Mouse (Mus musculus) heart, embryonic 10.5 days (tissue): ENCODE data around the gene Epb41l1. TPM values are rescaled to one million over a fixed set of nuclear protein-coding genes. Genes with fewer than 3 reads are reported as not detected.
A peak's percentile ranks its signal among the peaks of the same experiment; 100 is the strongest.

Experiments used
- DNase-seq: peaks from one replicate; pipeline ENCODE4 v3.0.0-alpha.2; 2017; ENCODE audit warnings: low spot score
- H3K27ac ChIP-seq: fragments of 300-500 bp; sonication (generic); 2 replicates; pipeline ENCODE4 v1.5.1; 2016; ENCODE audit warnings: mild to moderate bottlenecking
- H3K27me3 ChIP-seq: fragments of 300-500 bp; sonication (generic); 2 replicates; pipeline ENCODE4 v1.6.1; 2016; ENCODE audit warnings: mild to moderate bottlenecking; ENCODE audit not compliant: poor library complexity, insufficient read depth, severe bottlenecking
- H3K36me3 ChIP-seq: fragments of 300-500 bp; sonication (generic); 2 replicates; pipeline ENCODE4 v1.6.1; 2016; ENCODE audit warnings: mild to moderate bottlenecking, moderate library complexity
- H3K4me1 ChIP-seq: fragments of 300-500 bp; sonication (generic); 2 replicates; pipeline ENCODE4 v1.6.1; 2016; ENCODE audit warnings: mild to moderate bottlenecking
- H3K4me3 ChIP-seq: fragments of 300-500 bp; sonication (generic); 2 replicates; pipeline ENCODE4 v1.5.1; 2016; ENCODE audit warnings: mild to moderate bottlenecking, moderate library complexity
- H3K9me3 ChIP-seq: fragments of 300-500 bp; sonication (generic); 2 replicates; pipeline ENCODE4 v1.6.1; 2016; ENCODE audit warnings: mild to moderate bottlenecking, moderate library complexity
- WGBS: fragments of 180-500 bp; shearing (Covaris S2); methylation state at CpG from one replicate; pipeline ENCODE4 v1.1.7; 2016; 5-methylcytosine and 5-hydroxymethylcytosine counted together
- polyA plus RNA-seq: library from polyadenylated mRNA; unstranded; fragments of >200 nt; fragmentation: Nextera tagmentation; extraction: Ambion mirVana; gene quantifications from 2 replicates; pipeline ENCODE4 v1.2.1, GENCODE M21; 2016

Gene Epb41l1
- polyA plus RNA-seq, 1 experiment from 2014 or later: 1.5 TPM

GRCm38 (mm10) chr2:156542410-156542809, 121.7 kb downstream of the Epb41l1 start:
- DNase-seq: no peak
- peaks cover 7% of the 10 kb centered on the region for H3K4me1 ChIP-seq
- no peak overlapping the region for H3K27ac ChIP-seq
- 73% methylated on average over 8 of the region's 8 CpGs for WGBS
- H3K36me3 ChIP-seq: no peaks in the 10 kb centered on the region
- no peaks in the 10 kb centered on the region for H3K9me3 ChIP-seq
- no peaks in the 10 kb centered on the region for H3K27me3 ChIP-seq
- H3K4me3 ChIP-seq: no peak overlapping the region

- no peak for DNase-seq
- no peaks in the 10 kb centered on the region for H3K27me3 ChIP-seq
- no peak overlapping the region for H3K4me3 ChIP-seq
- peaks cover 13% of the 10 kb centered on the region for H3K4me1 ChIP-seq
- 70% methylated on average over 3 of the region's 3 CpGs for WGBS
- H3K27ac ChIP-seq: no peak overlapping the region
- H3K9me3 ChIP-seq: no peaks in the 10 kb centered on the region
- no peaks in the 10 kb centered on the region for H3K36me3 ChIP-seq
Measured at GRCm38 (mm10) chr2:156543804-156544203, 123.1 kb downstream of the Epb41l1 start.

GRCm38 (mm10) chr2:156547123-156547891, 126.6 kb downstream of the Epb41l1 start, which contains the start of gene Aar2:
Gene Aar2, plus strand, starts transcription at chr2:156547584.
- peaks cover 13% of the 10 kb centered on the region for H3K4me1 ChIP-seq
- peak; percentile 88 for DNase-seq
- WGBS: 6% methylated on average over 39 of the region's 39 CpGs
- peaks cover 15% of the 10 kb centered on the region for H3K36me3 ChIP-seq
- no peaks in the 10 kb centered on the region for H3K9me3 ChIP-seq
- peak within 1 kb of the TSS; percentile 90 for H3K27ac ChIP-seq
- H3K4me3 ChIP-seq: peak within 1 kb of the TSS; percentile 89
- no peaks in the 10 kb centered on the region for H3K27me3 ChIP-seq

GRCm38 (mm10) chr2:156552421-156552820, 131.7 kb downstream of the Epb41l1 start:
- H3K4me3 ChIP-seq: no peak overlapping the region
- H3K9me3 ChIP-seq: no peaks in the 10 kb centered on the region
- 87% methylated on average over 4 of the region's 4 CpGs for WGBS
- H3K27ac ChIP-seq: no peak overlapping the region
- H3K27me3 ChIP-seq: no peaks in the 10 kb centered on the region
- H3K4me1 ChIP-seq: peaks cover 6% of the 10 kb centered on the region; the same call in 1 of the 2 replicates
- peaks cover 50% of the 10 kb centered on the region for H3K36me3 ChIP-seq
- DNase-seq: no peak

GRCm38 (mm10) chr2:156561808-156562207, 141.1 kb downstream of the Epb41l1 start:
- Histone ChIP-seq H3K27me3 (no peaks in the 10 kb centered on the region), H3K27ac (no peak overlapping the region), H3K36me3 (peaks cover 61% of the 10 kb centered on the region), H3K4me3 (no peak overlapping the region), H3K4me1 (no peaks in the 10 kb centered on the region), H3K9me3 (no peaks in the 10 kb centered on the region)
- DNase-seq: no peak
- WGBS: 10% methylated on average over 2 of the region's 2 CpGs

GRCm38 (mm10) chr2:156563557-156563956, 142.8 kb downstream of the Epb41l1 start:
- no peak overlapping the region for H3K4me3 ChIP-seq
- H3K27me3 ChIP-seq: no peaks in the 10 kb centered on the region
- H3K9me3 ChIP-seq: no peaks in the 10 kb centered on the region
- no peak overlapping the region for H3K27ac ChIP-seq
- peaks cover 62% of the 10 kb centered on the region for H3K36me3 ChIP-seq
- no peaks in the 10 kb centered on the region for H3K4me1 ChIP-seq
- 81% methylated on average over 5 of the region's 5 CpGs for WGBS
- DNase-seq: no peak

- peaks cover 45% of the 10 kb centered on the region for H3K36me3 ChIP-seq
- no peak overlapping the region for H3K27ac ChIP-seq
- H3K4me1 ChIP-seq: no peaks in the 10 kb centered on the region
- no peak for DNase-seq
- no peaks in the 10 kb centered on the region for H3K27me3 ChIP-seq
- WGBS: 88% methylated on average over 2 of the region's 2 CpGs
- no peaks in the 10 kb centered on the region for H3K9me3 ChIP-seq
- no peak overlapping the region for H3K4me3 ChIP-seq
Measured at GRCm38 (mm10) chr2:156566512-156566911, 145.8 kb downstream of the Epb41l1 start.

GRCm38 (mm10) chr2:156568647-156569046, 147.9 kb downstream of the Epb41l1 start:
- peaks cover 40% of the 10 kb centered on the region for H3K36me3 ChIP-seq
- H3K27me3 ChIP-seq: no peaks in the 10 kb centered on the region
- no peak overlapping the region for H3K4me3 ChIP-seq
- no peaks in the 10 kb centered on the region for H3K9me3 ChIP-seq
- H3K27ac ChIP-seq: no peak overlapping the region
- no peaks in the 10 kb centered on the region for H3K4me1 ChIP-seq
- DNase-seq: no peak
- 89% methylated on average over 7 of the region's 7 CpGs for WGBS

GRCm38 (mm10) chr2:156569261-156569660, 148.6 kb downstream of the Epb41l1 start:
- no peak for DNase-seq
- H3K4me3 ChIP-seq: no peak overlapping the region
- WGBS: 87% methylated on average over 3 of the region's 3 CpGs

GRCm38 (mm10) chr2:156571521-156571920, 150.8 kb downstream of the Epb41l1 start:
- 73% methylated on average over 6 of the region's 6 CpGs for WGBS
- Histone ChIP-seq H3K36me3 (peaks cover 26% of the 10 kb centered on the region), H3K27me3 (no peaks in the 10 kb centered on the region), H3K9me3 (no peaks in the 10 kb centered on the region), H3K4me1 (no peaks in the 10 kb centered on the region), H3K4me3 (no peak overlapping the region), H3K27ac (no peak overlapping the region)
- no peak for DNase-seq

More at GRCm38 (mm10) chr2:156569261-156569660, 148.6 kb downstream of the Epb41l1 start:
- no peak overlapping the region for H3K27ac ChIP-seq
- H3K4me1 ChIP-seq: no peaks in the 10 kb centered on the region
- no peaks in the 10 kb centered on the region for H3K27me3 ChIP-seq
- no peaks in the 10 kb centered on the region for H3K9me3 ChIP-seq
- peaks cover 35% of the 10 kb centered on the region for H3K36me3 ChIP-seq

GRCm38 (mm10) chr2:156576850-156577587, 156.3 kb downstream of the Epb41l1 start:
- no peak for DNase-seq
- Histone ChIP-seq H3K27ac (no peak overlapping the region), H3K4me3 (no peak overlapping the region), H3K9me3 (no peaks in the 10 kb centered on the region), H3K36me3 (no peaks in the 10 kb centered on the region), H3K4me1 (no peaks in the 10 kb centered on the region), H3K27me3 (peaks cover 13% of the 10 kb centered on the region)
- WGBS: 72% methylated on average over 7 of the region's 7 CpGs

- Histone ChIP-seq H3K9me3 (no peaks in the 10 kb centered on the region), H3K36me3 (no peaks in the 10 kb centered on the region), H3K27me3 (peaks cover 31% of the 10 kb centered on the region), H3K27ac (no peak overlapping the region), H3K4me1 (peaks cover 15% of the 10 kb centered on the region), H3K4me3 (no peak overlapping the region)
- DNase-seq: no peak
- 80% methylated on average over 5 of the region's 5 CpGs for WGBS
Measured at GRCm38 (mm10) chr2:156580507-156580906, 159.8 kb downstream of the Epb41l1 start.

- H3K4me1 ChIP-seq: peaks cover 15% of the 10 kb centered on the region
- H3K9me3 ChIP-seq: no peaks in the 10 kb centered on the region
- H3K4me3 ChIP-seq: no peak overlapping the region
- no peaks in the 10 kb centered on the region for H3K36me3 ChIP-seq
- H3K27me3 ChIP-seq: peaks cover 31% of the 10 kb centered on the region
- 74% methylated on average over 10 of the region's 10 CpGs for WGBS
- no peak for DNase-seq
- no peak overlapping the region for H3K27ac ChIP-seq
Measured at GRCm38 (mm10) chr2:156581244-156581643, 160.5 kb downstream of the Epb41l1 start.
